Mouse (Mus musculus) testis, adult 2 months (tissue): Measurements from ENCODE around the gene Dpy19l1. TPM values are rescaled to one million over a fixed set of nuclear protein-coding genes. Genes with fewer than 3 reads are reported as not detected.
A peak's percentile ranks its signal among the peaks of the same experiment; 100 is the strongest.

Experiments
- H3K27ac ChIP-seq: fragments of 200-500 bp; 2 replicates; pipeline ENCODE4 v1.5.1; 2012; ENCODE audit warnings: low read depth, low read length; ENCODE audit not compliant: control insufficient read depth, insufficient read depth
- H3K27me3 ChIP-seq: fragments of 200-500 bp; 2 replicates; pipeline ENCODE4 v1.6.1; 2012; ENCODE audit warnings: mild to moderate bottlenecking, low read length, moderate library complexity; ENCODE audit not compliant: control insufficient read depth, insufficient read depth
- H3K36me3 ChIP-seq: fragments of 200-500 bp; 2 replicates; pipeline ENCODE4 v1.6.1; 2012; ENCODE audit warnings: mild to moderate bottlenecking, low read length; ENCODE audit not compliant: control insufficient read depth, insufficient read depth
- H3K4me1 ChIP-seq: fragments of 200-500 bp; 2 replicates; pipeline ENCODE4 v1.6.1; 2012; ENCODE audit warnings: low read length; ENCODE audit not compliant: control insufficient read depth, insufficient read depth
- H3K4me3 ChIP-seq: fragments of 200-500 bp; 2 replicates; pipeline ENCODE4 v1.5.1; 2012; ENCODE audit warnings: low read depth, mild to moderate bottlenecking, low read length, moderate library complexity, mixed read lengths; ENCODE audit not compliant: control insufficient read depth
- CTCF ChIP-seq: fragments of 200-500 bp; IDR thresholded peaks from 2 replicates; pipeline ENCODE4 v1.5.1; 2012; ENCODE audit warnings: low read depth, mild to moderate bottlenecking, inconsistent platforms, low read length, moderate library complexity; ENCODE audit not compliant: control insufficient read depth, insufficient read depth, insufficient replicate concordance
- POLR2A ChIP-seq: fragments of 200-500 bp; IDR thresholded peaks from 2 replicates; pipeline ENCODE4 v1.6.1; 2012; ENCODE audit warnings: low read depth, mild to moderate bottlenecking, inconsistent platforms, low read length, moderate library complexity; ENCODE audit not compliant: control insufficient read depth
- polyA plus RNA-seq: library from polyadenylated mRNA; depleted of rRNA; stranded (reverse); fragments of >200 nt; gene quantifications from 2 replicates; pipeline ENCODE4 v1.2.3, GENCODE M21; 2012; rRNA removed

Dpy19l1 gene
- polyA plus RNA-seq, result 29.1 and 34.6 TPM in 2 replicates

- TF ChIP-seq CTCF, result no peak
- peak; percentile 64 for TF ChIP-seq POLR2A
- Histone ChIP-seq H3K36me3 (no peaks in the 10 kb centered on the region), H3K27me3 (no peaks in the 10 kb centered on the region), H3K27ac (peak within 1 kb of the TSS; percentile 98), H3K4me3 (peak within 1 kb of the TSS; percentile 95), H3K4me1 (peaks cover 6% of the 10 kb centered on the region; the same call in 1 of the 2 replicates)
These were observed at the start of gene Dpy19l1 for GRCm38 (mm10) chr9:24503067-24503857. Gene Dpy19l1 (minus strand): TSS chr9:24503140.

DNA sequence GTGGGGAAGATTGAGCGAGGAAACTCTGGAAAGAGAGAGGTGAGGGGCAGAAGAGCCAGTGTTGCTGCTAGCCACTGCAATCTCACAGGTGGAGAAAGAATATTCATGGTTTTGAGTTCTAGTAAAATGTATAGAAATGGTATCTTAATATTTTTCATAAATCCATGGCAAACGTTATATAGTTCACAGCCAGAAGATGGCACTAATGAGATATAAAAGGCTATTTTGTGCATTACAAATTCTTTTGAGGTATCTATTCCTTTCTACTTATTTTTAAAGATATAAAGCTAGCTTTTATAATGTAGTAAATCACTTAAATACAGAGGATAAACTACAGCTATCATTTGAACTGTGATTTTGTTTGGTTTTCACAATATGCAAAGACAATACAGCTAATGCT lies 35.2 kb upstream of the Dpy19l1 start:
- Histone ChIP-seq H3K27me3 (no peaks in the 10 kb centered on the region), H3K36me3 (no peaks in the 10 kb centered on the region), H3K27ac (no peak overlapping the region), H3K4me3 (no peak overlapping the region), H3K4me1 (no peaks in the 10 kb centered on the region)
- TF ChIP-seq POLR2A (no peak), CTCF (no peak)

GRCm38 (mm10) chr9:24516575-24517139 lies 13.7 kb upstream of the Dpy19l1 start:
- TF ChIP-seq CTCF (peak; percentile 50; the same call in 1 of the 2 replicates), POLR2A (no peak)
- H3K4me3 ChIP-seq, result no peak overlapping the region
- no peak overlapping the region for H3K27ac ChIP-seq
- H3K36me3 ChIP-seq, result no peaks in the 10 kb centered on the region
- H3K27me3 ChIP-seq, result no peaks in the 10 kb centered on the region
- no peaks in the 10 kb centered on the region for H3K4me1 ChIP-seq

- H3K27me3 ChIP-seq, result no peaks in the 10 kb centered on the region
- TF ChIP-seq CTCF, result no peak
- no peak for TF ChIP-seq POLR2A
These were observed 11.1 kb upstream of the Dpy19l1 start for GRCm38 (mm10) chr9:24514078-24514469.

DNA sequence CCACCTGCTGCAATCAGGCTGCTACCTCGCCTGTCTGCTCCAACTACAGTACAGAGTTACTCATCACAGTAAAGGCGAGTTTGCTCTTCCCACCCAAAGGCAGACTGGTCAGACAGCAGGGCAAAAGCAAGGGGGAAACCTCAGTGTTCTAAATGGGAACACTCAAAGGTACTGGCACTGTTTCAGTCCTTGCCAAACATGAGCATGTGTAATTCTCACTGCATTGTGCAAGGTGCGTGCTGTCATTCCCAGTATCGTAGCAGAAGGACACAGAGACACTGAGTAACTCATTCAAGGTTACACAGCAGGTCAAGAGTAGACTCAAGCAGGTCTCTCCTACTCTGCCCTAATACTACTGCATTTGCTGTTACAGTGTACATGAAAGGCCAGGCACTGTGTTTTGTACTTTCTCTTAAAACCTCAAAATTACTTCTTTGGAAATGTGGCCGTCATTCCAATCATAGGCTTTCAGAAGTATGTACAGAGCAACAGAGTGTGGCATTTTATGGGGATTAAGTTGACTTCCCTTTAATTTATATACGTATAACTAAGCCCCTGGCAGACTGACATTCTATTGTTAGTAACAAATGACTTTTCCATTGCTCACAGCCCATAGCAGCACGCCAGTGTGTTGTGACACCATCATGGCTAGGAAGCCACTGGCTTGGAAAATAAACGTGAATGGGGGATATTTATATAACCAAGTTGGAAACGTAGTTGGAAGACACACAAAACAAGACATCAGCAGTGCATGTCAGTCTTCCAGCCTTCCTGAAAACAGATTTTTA lies 10.5 kb upstream of the Dpy19l1 start:
- Histone ChIP-seq H3K27ac (no peak overlapping the region), H3K27me3 (no peaks in the 10 kb centered on the region), H3K4me3 (no peak overlapping the region), H3K36me3 (no peaks in the 10 kb centered on the region), H3K4me1 (no peaks in the 10 kb centered on the region)
- TF ChIP-seq POLR2A (no peak), CTCF (no peak)

More at GRCm38 (mm10) chr9:24514078-24514469, 11.1 kb upstream of the Dpy19l1 start:
- H3K4me3 ChIP-seq, result no peak overlapping the region
- H3K27ac ChIP-seq, result no peak overlapping the region
- H3K4me1 ChIP-seq, result no peaks in the 10 kb centered on the region
- no peaks in the 10 kb centered on the region for H3K36me3 ChIP-seq

GRCm38 (mm10) chr9:24512121-24512539 lies 9.2 kb upstream of the Dpy19l1 start:
- Histone ChIP-seq H3K27ac (no peak overlapping the region), H3K27me3 (no peaks in the 10 kb centered on the region), H3K36me3 (no peaks in the 10 kb centered on the region), H3K4me3 (no peak overlapping the region), H3K4me1 (no peaks in the 10 kb centered on the region)
- no peak for TF ChIP-seq POLR2A
- no peak for TF ChIP-seq CTCF
